Mouse (Mus musculus) lung, embryonic 16.5 days (tissue): ENCODE measurements around the gene Alg9. TPM values are rescaled to one million over a fixed set of nuclear protein-coding genes. Genes with fewer than 3 reads are reported as not detected.

ENCODE experiments used
- ATAC-seq: fragments of 200-750 bp; cut with Nextera tagmentation; 2 replicates; pipeline ENCODE4 v1.8.0; 2017; ENCODE audit warnings: low read depth, mild to moderate bottlenecking, moderate library complexity
- H3K27ac ChIP-seq: fragments of 300-500 bp; sonication (generic); 2 replicates; pipeline ENCODE4 v1.5.1; 2014; ENCODE audit warnings: mild to moderate bottlenecking, control low read depth, low read length
- H3K27me3 ChIP-seq: fragments of 300-500 bp; sonication (generic); 2 replicates; pipeline ENCODE4 v1.6.1; 2014; ENCODE audit warnings: low read depth, low read length, mixed read lengths; ENCODE audit not compliant: control insufficient read depth, insufficient read depth
- H3K36me3 ChIP-seq: fragments of 300-500 bp; sonication (generic); 2 replicates; pipeline ENCODE4 v1.6.1; 2014; ENCODE audit warnings: low read length; ENCODE audit not compliant: control insufficient read depth, insufficient read depth
- H3K4me1 ChIP-seq: fragments of 300-500 bp; sonication (generic); replicated peaks from 2 replicates; pipeline ENCODE4 v1.6.1; 2014; ENCODE audit warnings: low read length, mixed read lengths; ENCODE audit not compliant: control insufficient read depth, insufficient read depth
- H3K4me2 ChIP-seq: fragments of 300-500 bp; sonication (generic); 2 replicates; pipeline ENCODE4 v1.6.1; 2014; ENCODE audit warnings: low read depth, low read length, control low read depth
- H3K4me3 ChIP-seq: fragments of 300-500 bp; sonication (generic); 2 replicates; pipeline ENCODE4 v1.5.1; 2014; ENCODE audit warnings: mild to moderate bottlenecking, low read length, control low read depth
- H3K9ac ChIP-seq: fragments of 300-500 bp; sonication (generic); 2 replicates; pipeline ENCODE4 v1.6.1; 2014; ENCODE audit warnings: low read length, control low read depth
- H3K9me3 ChIP-seq: fragments of 300-500 bp; sonication (generic); 2 replicates; pipeline ENCODE4 v1.6.1; 2016; ENCODE audit warnings: low read length; ENCODE audit not compliant: control insufficient read depth
- WGBS: fragments of 180-500 bp; shearing (Covaris S2); extraction: QIAGEN DNeasy Blood & Tissue Kit; methylation state at CpG from one replicate; pipeline ENCODE4 v1.1.7; 2014; 5-methylcytosine and 5-hydroxymethylcytosine counted together
- polyA plus RNA-seq: library from polyadenylated mRNA; unstranded; fragments of >200 nt; fragmentation: Nextera tagmentation; extraction: Ambion mirVana; gene quantifications from 2 replicates; pipeline ENCODE4 v1.2.1, GENCODE M21; 2015

The Alg9 gene
- polyA plus RNA-seq, 1 experiment from 2014 or later, result 35.0 TPM

- Histone ChIP-seq H3K4me1 (no peaks in the 10 kb centered on the region), H3K27ac (no peak overlapping the region), H3K9me3 (no peaks in the 10 kb centered on the region), H3K9ac (no peak overlapping the region), H3K36me3 (peaks cover 35% of the 10 kb centered on the region), H3K4me3 (no peak overlapping the region), H3K27me3 (no peaks in the 10 kb centered on the region), H3K4me2 (no peak overlapping the region)
- no peak for ATAC-seq
- 84% methylated on average over 7 of the region's 7 CpGs for WGBS
Observed at GRCm38 (mm10) chr9:50803055-50803671, 28.3 kb downstream of the Alg9 start.

DNA sequence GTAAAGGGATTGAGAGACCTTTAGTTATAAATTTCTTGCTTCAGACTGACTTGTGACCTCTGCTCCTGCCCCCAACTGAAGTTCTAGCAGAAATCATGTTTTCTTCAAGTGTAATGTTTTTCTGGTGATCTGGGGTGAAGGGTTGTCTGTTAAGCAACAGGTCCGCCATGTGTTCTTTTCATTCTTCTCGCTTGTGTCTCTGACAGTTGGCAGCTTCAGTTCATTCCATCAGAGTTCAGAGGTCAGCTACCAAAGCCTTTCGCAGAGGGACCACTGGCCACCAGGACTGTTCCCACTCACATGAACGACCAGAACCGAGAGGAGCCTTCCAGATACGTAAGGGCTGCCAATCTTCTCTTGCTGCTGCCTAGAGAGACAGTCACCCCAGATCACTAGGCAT, 33.7 kb downstream of the Alg9 start:
- no peaks in the 10 kb centered on the region for H3K9me3 ChIP-seq
- H3K36me3 ChIP-seq, result peaks cover 34% of the 10 kb centered on the region
- H3K27ac ChIP-seq, result no peak overlapping the region
- no peak overlapping the region for H3K4me3 ChIP-seq
- WGBS, result 72% methylated on average over 6 of the region's 6 CpGs
- H3K9ac ChIP-seq, result no peak overlapping the region
- no peaks in the 10 kb centered on the region for H3K27me3 ChIP-seq
- H3K4me2 ChIP-seq, result no peak overlapping the region
- no peaks in the 10 kb centered on the region for H3K4me1 ChIP-seq
- ATAC-seq, result no peak

DNA sequence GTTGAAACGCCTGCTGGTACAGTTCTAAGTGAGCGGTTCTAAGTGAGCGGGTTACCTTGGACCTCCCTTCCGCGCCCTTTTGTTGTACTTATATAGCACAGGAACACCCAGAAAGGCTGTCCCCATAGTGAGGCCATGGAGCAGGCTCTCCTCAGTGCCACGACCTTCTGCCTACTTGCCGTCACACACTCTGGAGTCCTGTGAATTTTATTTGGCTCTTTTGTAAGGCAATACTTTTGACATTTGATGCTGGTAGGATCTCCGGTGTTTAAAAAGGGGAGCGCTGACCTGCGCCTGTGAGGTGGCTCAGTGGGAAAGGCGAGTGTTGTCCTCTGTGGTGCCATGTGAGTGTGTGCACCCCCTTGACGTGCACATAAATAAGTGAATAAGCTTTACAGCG, 34.3 kb downstream of the Alg9 start:
- peaks cover 38% of the 10 kb centered on the region for H3K36me3 ChIP-seq
- no peak overlapping the region for H3K27ac ChIP-seq
- H3K4me1 ChIP-seq, result no peaks in the 10 kb centered on the region

DNA sequence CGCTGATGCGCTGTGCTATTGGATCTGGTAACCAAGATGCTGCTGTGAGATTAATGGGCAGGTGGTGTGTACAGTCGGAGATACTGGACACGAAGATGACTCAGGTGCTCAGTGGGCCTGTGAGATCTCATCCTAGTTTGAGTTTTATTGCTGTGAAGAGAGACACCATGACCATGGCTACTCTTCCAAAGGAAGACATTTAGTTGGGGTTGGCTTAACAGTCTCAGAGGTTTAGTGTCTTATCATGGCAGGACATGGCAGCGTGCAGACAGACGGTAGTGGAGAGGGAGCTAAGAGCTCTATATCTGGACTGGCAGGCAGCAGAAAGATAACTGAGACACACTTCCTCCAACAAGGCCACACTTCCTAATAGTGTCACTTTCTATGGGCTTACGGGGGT, 36.4 kb downstream of the Alg9 start:
- Histone ChIP-seq H3K4me1 (no peaks in the 10 kb centered on the region), H3K4me3 (no peak overlapping the region), H3K9me3 (no peaks in the 10 kb centered on the region), H3K4me2 (no peak overlapping the region), H3K36me3 (peaks cover 33% of the 10 kb centered on the region), H3K9ac (no peak overlapping the region), H3K27ac (no peak overlapping the region), H3K27me3 (no peaks in the 10 kb centered on the region)
- ATAC-seq, result no peak
- WGBS, result 91% methylated on average over 7 of the region's 7 CpGs

More for the DNA sequence above, 34.3 kb downstream of the Alg9 start:
- H3K27me3 ChIP-seq, result no peaks in the 10 kb centered on the region
- no peak for ATAC-seq
- H3K4me3 ChIP-seq, result no peak overlapping the region
- H3K9ac ChIP-seq, result no peak overlapping the region
- no peaks in the 10 kb centered on the region for H3K9me3 ChIP-seq
- 89% methylated on average over 13 of the region's 13 CpGs for WGBS
- no peak overlapping the region for H3K4me2 ChIP-seq

DNA sequence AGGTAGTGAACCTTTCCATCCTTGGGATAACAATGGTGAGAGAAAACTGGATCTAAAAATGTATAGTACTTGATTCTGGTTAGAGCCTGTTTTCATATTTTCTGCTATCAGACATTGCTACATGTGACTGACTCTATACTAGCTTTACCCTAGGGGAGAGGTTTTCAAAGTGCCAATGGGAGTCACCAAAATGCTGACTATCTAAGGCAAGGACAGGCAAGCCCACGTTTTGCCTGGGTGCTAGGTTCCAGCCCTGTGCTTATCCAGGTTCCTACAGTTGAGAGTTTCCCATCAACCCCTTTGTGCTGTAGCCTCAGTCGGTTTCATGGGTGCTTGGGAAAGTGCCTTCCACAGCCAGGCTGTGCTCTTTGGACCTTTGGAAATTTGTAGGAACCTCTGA, 36.9 kb downstream of the Alg9 start:
- no peak overlapping the region for H3K4me3 ChIP-seq
- H3K9me3 ChIP-seq, result no peaks in the 10 kb centered on the region
- ATAC-seq, result no peak
- H3K27ac ChIP-seq, result no peak overlapping the region
- WGBS, result 66% methylated on average over 2 of the region's 2 CpGs
- H3K36me3 ChIP-seq, result peaks cover 33% of the 10 kb centered on the region
- no peak overlapping the region for H3K4me2 ChIP-seq
- no peaks in the 10 kb centered on the region for H3K27me3 ChIP-seq
- H3K4me1 ChIP-seq, result no peaks in the 10 kb centered on the region
- no peak overlapping the region for H3K9ac ChIP-seq

DNA sequence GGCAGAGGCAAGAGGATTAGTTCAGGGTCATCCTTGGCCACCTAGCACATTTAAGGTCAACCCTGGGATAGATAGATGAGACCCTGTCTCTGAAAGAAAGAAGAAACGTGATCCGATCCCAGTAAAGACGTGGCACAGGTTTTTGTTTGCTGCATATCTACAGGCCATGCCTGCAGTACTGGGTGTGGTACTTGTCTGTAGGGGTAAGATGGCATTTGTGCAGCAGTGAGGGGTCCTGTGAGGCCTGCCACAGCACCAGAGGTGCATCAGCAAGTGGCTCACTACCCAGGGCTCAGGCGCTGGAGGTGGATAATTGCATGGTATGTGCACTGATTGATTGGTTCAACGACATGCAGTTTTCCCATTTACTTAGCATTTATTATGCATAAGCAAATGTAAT, 39.0 kb downstream of the Alg9 start:
- no peak for ATAC-seq
- Histone ChIP-seq H3K27me3 (no peaks in the 10 kb centered on the region), H3K9me3 (no peaks in the 10 kb centered on the region), H3K27ac (no peak overlapping the region), H3K4me2 (no peak overlapping the region), H3K9ac (no peak overlapping the region), H3K4me3 (no peak overlapping the region), H3K4me1 (0 out of 2 replicates have a peak, but pooled peaks cover 3% of the 10 kb centered on the region), H3K36me3 (peaks cover 26% of the 10 kb centered on the region)
- WGBS, result 94% methylated on average over 5 of the region's 5 CpGs

DNA sequence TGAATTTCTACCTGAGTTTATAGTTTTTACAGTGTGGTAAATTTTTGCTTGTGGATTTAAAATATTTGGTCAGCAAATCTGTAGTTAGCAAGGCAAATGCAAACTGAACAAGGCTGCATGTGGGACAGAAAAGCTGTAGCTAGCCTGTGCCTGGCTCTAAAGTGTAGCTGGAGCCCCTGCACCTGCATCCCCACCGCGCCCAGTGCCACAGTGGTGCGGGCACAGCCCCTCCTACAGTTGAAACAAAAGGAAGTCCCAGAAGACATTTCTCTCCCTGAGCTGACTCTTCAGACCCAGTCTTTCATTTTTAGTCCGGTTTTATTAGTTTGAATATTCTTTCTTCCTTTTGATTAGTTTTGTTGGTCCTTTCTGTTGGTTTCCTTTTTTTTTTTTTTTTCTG, 40.8 kb downstream of the Alg9 start:
- Histone ChIP-seq H3K27ac (no peak overlapping the region), H3K9me3 (no peaks in the 10 kb centered on the region), H3K4me3 (no peak overlapping the region), H3K4me1 (0 out of 2 replicates have a peak, but pooled peaks cover 3% of the 10 kb centered on the region), H3K36me3 (peaks cover 16% of the 10 kb centered on the region), H3K27me3 (no peaks in the 10 kb centered on the region), H3K9ac (no peak overlapping the region), H3K4me2 (no peak overlapping the region)
- WGBS, result 98% methylated on average over 4 of the region's 4 CpGs
- no peak for ATAC-seq

GRCm38 (mm10) chr9:50816512-50816911, 41.7 kb downstream of the Alg9 start:
- ATAC-seq, result no peak
- H3K4me2 ChIP-seq, result no peak overlapping the region
- H3K9me3 ChIP-seq, result no peaks in the 10 kb centered on the region
- no peak overlapping the region for H3K4me3 ChIP-seq
- H3K36me3 ChIP-seq, result peaks cover 16% of the 10 kb centered on the region
- WGBS, result 97% methylated on average over 1 of the region's 1 CpGs
- H3K9ac ChIP-seq, result no peak overlapping the region
- H3K27ac ChIP-seq, result no peak overlapping the region
- 0 out of 2 replicates have a peak, but pooled peaks cover 3% of the 10 kb centered on the region for H3K4me1 ChIP-seq
- H3K27me3 ChIP-seq, result no peaks in the 10 kb centered on the region

GRCm38 (mm10) chr9:50818050-50818449, 43.2 kb downstream of the Alg9 start:
- Histone ChIP-seq H3K4me1 (0 out of 2 replicates have a peak, but pooled peaks cover 3% of the 10 kb centered on the region), H3K27ac (no peak overlapping the region), H3K9me3 (no peaks in the 10 kb centered on the region), H3K4me2 (no peak overlapping the region), H3K27me3 (no peaks in the 10 kb centered on the region), H3K36me3 (peaks cover 16% of the 10 kb centered on the region), H3K9ac (no peak overlapping the region), H3K4me3 (no peak overlapping the region)
- peak; percentile 66 for ATAC-seq
- WGBS, result 57% methylated on average over 6 of the region's 6 CpGs

- Histone ChIP-seq H3K36me3 (peaks cover 9% of the 10 kb centered on the region), H3K4me1 (0 out of 2 replicates have a peak, but pooled peaks cover 3% of the 10 kb centered on the region), H3K4me3 (no peak overlapping the region), H3K4me2 (no peak overlapping the region), H3K9me3 (no peaks in the 10 kb centered on the region), H3K27me3 (no peaks in the 10 kb centered on the region), H3K9ac (no peak overlapping the region), H3K27ac (no peak overlapping the region)
- ATAC-seq, result no peak
- WGBS, result 87% methylated on average over 6 of the region's 6 CpGs
Observed at GRCm38 (mm10) chr9:50819716-50820115, 44.9 kb downstream of the Alg9 start.
